Mouse (Mus musculus): Measurements from ENCODE around the gene Pdzd8.

Gene Pdzd8

GRCm38 (mm10) chr19:59352760-59353159 is 7.2 kb upstream of the Pdzd8 start:
- no peak for DNase-seq

GRCm38 (mm10) chr19:59351151-59351889 is 5.7 kb upstream of the Pdzd8 start:
- DNase-seq: no peak

- no peak for DNase-seq
Measured at GRCm38 (mm10) chr19:59350273-59350903, 4.8 kb upstream of the Pdzd8 start.

GRCm38 (mm10) chr19:59349329-59349960 is 3.9 kb upstream of the Pdzd8 start:
- DNase-seq: no peak

GRCm38 (mm10) chr19:59346325-59346724 is 745 bp upstream of the Pdzd8 start:
- DNase-seq: no peak

GRCm38 (mm10) chr19:59345081-59345657 is 411 bp downstream of the Pdzd8 start:
- DNase-seq: peak; percentile 78

- DNase-seq: peak; percentile 63
Measured at GRCm38 (mm10) chr19:59344304-59344711, 1.3 kb downstream of the Pdzd8 start.

- no peak for DNase-seq
Measured at GRCm38 (mm10) chr19:59342964-59343363, 2.6 kb downstream of the Pdzd8 start.

- DNase-seq: no peak
Measured at GRCm38 (mm10) chr19:59339908-59340307, 5.7 kb downstream of the Pdzd8 start.

- DNase-seq: no peak
Measured at GRCm38 (mm10) chr19:59337872-59338681, 7.5 kb downstream of the Pdzd8 start.

- DNase-seq: no peak
Measured at GRCm38 (mm10) chr19:59336655-59337054, 8.9 kb downstream of the Pdzd8 start.

GRCm38 (mm10) chr19:59330816-59331225 is 14.8 kb downstream of the Pdzd8 start:
- DNase-seq: no peak

- DNase-seq: no peak
Measured at GRCm38 (mm10) chr19:59321990-59322389, 23.6 kb downstream of the Pdzd8 start, which contains the start of gene Rps12-ps3. TSS of gene Rps12-ps3 (plus strand) at chr19:59322290.

- DNase-seq: peak; percentile 60
Measured at GRCm38 (mm10) chr19:59316571-59316970, 29.0 kb downstream of the Pdzd8 start.

- DNase-seq: no peak
Measured at GRCm38 (mm10) chr19:59315308-59315707, 30.3 kb downstream of the Pdzd8 start.

GRCm38 (mm10) chr19:59292183-59292839 is 53.3 kb downstream of the Pdzd8 start:
- no peak for DNase-seq

- DNase-seq: no peak
Measured at GRCm38 (mm10) chr19:59289811-59290210, 55.8 kb downstream of the Pdzd8 start.

- no peak for DNase-seq
Measured at GRCm38 (mm10) chr19:59289042-59289441, 56.5 kb downstream of the Pdzd8 start.

GRCm38 (mm10) chr19:59282001-59282400 is 63.6 kb downstream of the Pdzd8 start:
- DNase-seq: no peak

- no peak for DNase-seq
Measured at GRCm38 (mm10) chr19:59280841-59281240, 64.7 kb downstream of the Pdzd8 start.

GRCm38 (mm10) chr19:59276354-59276753 is 69.2 kb downstream of the Pdzd8 start:
- no peak for DNase-seq

- DNase-seq: no peak
Measured at GRCm38 (mm10) chr19:59273190-59273589, 72.4 kb downstream of the Pdzd8 start.

Data from thymus, postnatal 4 days (tissue).